Mouse (Mus musculus) gastrocnemius, adult 2 months (tissue): ENCODE data around the gene Sgsm3. TPM values are rescaled to one million over a fixed set of nuclear protein-coding genes. Genes with fewer than 3 reads are reported as not detected.

Source experiments
- DNase-seq: peaks from one replicate; pipeline ENCODE4 v3.0.0; 2022
- H3K27ac ChIP-seq: fragments of 200-600 bp; 2 replicates; pipeline ENCODE4 v1.8.1; 2022; ENCODE audit warnings: mild to moderate bottlenecking
- H3K4me3 ChIP-seq: fragments of 200-600 bp; 2 replicates; pipeline ENCODE4 v1.8.1; 2022; ENCODE audit warnings: mild to moderate bottlenecking, moderate library complexity
- CTCF ChIP-seq: fragments of 200-600 bp; IDR thresholded peaks from 2 replicates; pipeline ENCODE4 v1.8.1; 2022; ENCODE audit warnings: antibody characterized with exemption, mild to moderate bottlenecking, moderate library complexity
- intact Hi-C: fragments of 180-260 bp; cut with DNase I; formaldehyde crosslinking; loops from one replicate; pipeline ENCODE4 v1.15.1; 2025
- total RNA-seq, 2 experiments: library from RNA; stranded (reverse); gene quantifications; 2 replicates each; pipeline ENCODE4 v1.2.3; 2021

The Sgsm3 gene
- total RNA-seq, 2 experiments from 2014 or later: 16.9 to 20.4 TPM

DNA sequence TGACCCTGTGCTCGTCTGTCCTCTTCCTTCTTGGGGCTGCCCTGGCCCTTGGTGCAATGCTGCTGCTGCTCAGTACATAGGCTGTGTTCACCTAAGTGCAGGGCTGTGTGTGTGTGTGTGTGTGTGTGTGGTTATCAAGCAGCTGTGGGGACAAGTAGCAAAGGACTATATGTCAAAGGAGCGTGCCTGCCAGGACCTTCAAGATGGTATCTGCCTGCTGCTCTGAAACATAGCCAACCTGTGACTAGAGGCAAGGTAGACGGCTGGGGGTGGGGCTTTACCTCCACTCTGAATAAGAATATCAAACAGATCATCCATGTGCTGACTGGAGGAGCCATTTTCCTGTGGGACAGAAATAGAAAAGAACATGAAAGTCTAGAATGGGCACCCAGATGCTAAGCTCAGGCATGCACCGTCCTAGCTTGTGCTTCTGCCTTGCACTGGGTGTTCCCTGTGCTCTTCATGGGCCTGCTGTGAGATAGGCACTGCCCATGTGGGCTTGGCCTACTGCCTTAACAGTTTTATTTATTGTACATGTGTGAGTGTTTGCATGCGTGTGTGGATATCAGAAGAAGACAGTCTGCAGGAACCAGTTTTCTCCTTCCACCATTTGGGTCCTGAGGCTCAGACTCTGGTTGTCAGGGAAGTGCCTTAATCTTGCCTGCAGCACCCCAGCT is 37.6 kb downstream of the Sgsm3 start:
- intact Hi-C loops: no loop called here
- Histone ChIP-seq H3K27ac (peak overlapping the region; percentile 46), H3K4me3 (no peak overlapping the region)
- no peak for TF ChIP-seq CTCF
- no peak for DNase-seq

- intact Hi-C loops: no loop called here
- DNase-seq: no peak
- Histone ChIP-seq H3K27ac (no peak overlapping the region), H3K4me3 (no peak overlapping the region)
- no peak for TF ChIP-seq CTCF
These were observed 38.9 kb downstream of the Sgsm3 start for GRCm38 (mm10) chr15:81016488-81016887.

- peak; percentile 13 for DNase-seq
- intact Hi-C loops: no loop called here
- no peak for TF ChIP-seq CTCF
- Histone ChIP-seq H3K27ac (no peak overlapping the region), H3K4me3 (no peak overlapping the region)
These were observed 39.7 kb downstream of the Sgsm3 start for GRCm38 (mm10) chr15:81017308-81017707.

GRCm38 (mm10) chr15:81021377-81021776 is 43.8 kb downstream of the Sgsm3 start:
- DNase-seq: no peak
- no peak for TF ChIP-seq CTCF
- Histone ChIP-seq H3K4me3 (no peak overlapping the region), H3K27ac (no peak overlapping the region)
- intact Hi-C loops: no loop called here

GRCm38 (mm10) chr15:81022437-81022836 is 44.9 kb downstream of the Sgsm3 start:
- no peak for TF ChIP-seq CTCF
- peak; percentile 62 for DNase-seq
- Histone ChIP-seq H3K27ac (peak overlapping the region; percentile 56; the same call in 1 of the 2 replicates), H3K4me3 (no peak overlapping the region)
- intact Hi-C loops: no loop called here

GRCm38 (mm10) chr15:81023842-81024241 is 46.3 kb downstream of the Sgsm3 start:
- intact Hi-C loops: no loop called here
- no peak for DNase-seq

DNA sequence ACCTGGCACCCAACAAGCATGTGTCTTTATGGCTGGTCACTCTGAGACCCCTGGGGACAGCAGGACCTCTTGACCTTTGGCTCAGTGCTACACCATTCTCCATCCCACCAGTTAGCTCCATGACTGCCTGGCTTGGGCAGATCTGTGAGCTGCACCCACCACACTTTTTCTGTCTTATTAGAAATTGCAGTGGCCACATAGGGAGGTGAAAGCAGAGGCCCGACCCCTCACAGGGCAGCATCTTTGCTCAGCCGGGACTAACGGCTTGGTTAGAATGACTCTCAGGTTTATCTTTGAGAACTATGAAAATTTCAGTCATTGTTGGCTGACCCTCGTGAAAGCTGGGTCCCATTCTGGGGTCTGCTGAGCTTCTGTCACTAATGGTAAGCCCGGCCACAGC is 49.3 kb downstream of the Sgsm3 start:
- peak overlapping the region; percentile 76 for H3K27ac ChIP-seq
- TF ChIP-seq CTCF: no peak
- intact Hi-C loops: loop anchor here (1.0 kb wide), 3 partner anchors 22 to 172 kb away; no protein-coding TSS in a partner anchor
- 0 out of 2 replicates have a peak overlapping the region, but pooled peaks have one; percentile 7 for H3K4me3 ChIP-seq
- no peak for DNase-seq

More at GRCm38 (mm10) chr15:81023842-81024241, 46.3 kb downstream of the Sgsm3 start:
- H3K4me3 ChIP-seq: no peak overlapping the region
- TF ChIP-seq CTCF: no peak
- H3K27ac ChIP-seq: no peak overlapping the region; the same call in 1 of the 2 replicates

GRCm38 (mm10) chr15:81027378-81028173 is 50.0 kb downstream of the Sgsm3 start:
- intact Hi-C loops: loop anchor here (1.0 kb wide), 3 partner anchors 22 to 172 kb away; no protein-coding TSS in a partner anchor
- peak; percentile 84 for DNase-seq
- Histone ChIP-seq H3K4me3 (no peak overlapping the region; the same call in 1 of the 2 replicates), H3K27ac (peak overlapping the region; percentile 76)
- TF ChIP-seq CTCF: peak; percentile 99; the same call in 1 of the 2 replicates

GRCm38 (mm10) chr15:81030891-81031425 is 53.4 kb downstream of the Sgsm3 start:
- H3K4me3 ChIP-seq: 0 out of 2 replicates have a peak overlapping the region, but pooled peaks have one; percentile 4
- intact Hi-C loops: no loop called here
- TF ChIP-seq CTCF: no peak
- no peak for DNase-seq
- H3K27ac ChIP-seq: peak overlapping the region; percentile 88

DNA sequence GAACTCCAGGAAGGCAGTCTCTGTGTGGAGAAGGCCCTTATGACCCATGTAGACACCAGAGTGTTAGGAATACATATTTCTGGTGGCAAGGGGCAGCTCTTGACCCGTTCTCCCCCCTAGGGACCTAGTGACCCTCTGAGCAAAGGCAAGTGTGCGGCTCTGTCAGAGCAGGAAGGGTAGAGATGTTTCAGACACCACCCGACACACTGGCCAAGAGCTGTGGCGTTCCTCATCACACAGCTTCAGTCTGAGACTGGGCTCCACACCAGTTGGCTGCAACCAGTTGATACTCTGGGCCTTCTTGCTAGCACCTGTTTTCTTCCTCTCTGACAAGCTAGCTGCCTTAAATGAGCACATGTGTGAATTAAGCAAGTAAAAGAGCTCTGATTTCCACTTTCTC is 54.0 kb downstream of the Sgsm3 start:
- Histone ChIP-seq H3K27ac (peak overlapping the region; percentile 88), H3K4me3 (no peak overlapping the region)
- peak; percentile 83 for DNase-seq
- no peak for TF ChIP-seq CTCF
- intact Hi-C loops: no loop called here

DNA sequence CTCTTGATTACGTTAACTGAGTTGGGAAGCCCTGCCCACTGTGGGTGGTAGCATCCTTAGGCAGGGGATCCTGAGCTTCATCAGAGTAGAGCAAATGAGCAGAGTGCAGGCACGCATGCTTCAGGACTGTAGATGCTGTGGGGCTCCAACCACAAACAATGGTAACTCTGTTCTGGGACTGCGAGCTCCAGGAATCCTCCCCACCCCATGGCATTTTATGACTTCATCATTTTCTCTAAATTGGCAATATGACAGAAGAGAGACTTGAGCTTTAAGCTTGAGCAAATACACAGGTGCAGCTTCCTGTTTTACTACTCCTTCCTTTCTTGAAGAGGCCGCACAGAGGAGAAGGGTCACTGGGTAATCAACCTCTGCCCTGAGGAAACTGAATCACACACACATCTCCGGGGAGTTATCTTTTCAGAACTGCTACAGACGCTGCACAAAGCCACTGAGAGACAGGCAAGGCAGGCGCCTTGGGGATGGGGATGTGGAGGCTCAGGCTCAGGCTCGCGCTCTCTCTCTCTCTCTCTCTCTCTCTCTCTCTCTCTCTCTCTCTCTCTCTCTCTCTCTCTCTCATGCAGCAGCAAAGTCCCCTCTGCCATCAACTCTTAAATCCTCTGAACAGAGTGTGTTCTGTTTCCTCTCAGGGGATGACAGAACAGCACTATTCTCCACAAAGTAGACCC is 55.5 kb downstream of the Sgsm3 start:
- DNase-seq: no peak
- Histone ChIP-seq H3K4me3 (no peak overlapping the region), H3K27ac (peak overlapping the region; percentile 88)
- intact Hi-C loops: no loop called here
- no peak for TF ChIP-seq CTCF

DNA sequence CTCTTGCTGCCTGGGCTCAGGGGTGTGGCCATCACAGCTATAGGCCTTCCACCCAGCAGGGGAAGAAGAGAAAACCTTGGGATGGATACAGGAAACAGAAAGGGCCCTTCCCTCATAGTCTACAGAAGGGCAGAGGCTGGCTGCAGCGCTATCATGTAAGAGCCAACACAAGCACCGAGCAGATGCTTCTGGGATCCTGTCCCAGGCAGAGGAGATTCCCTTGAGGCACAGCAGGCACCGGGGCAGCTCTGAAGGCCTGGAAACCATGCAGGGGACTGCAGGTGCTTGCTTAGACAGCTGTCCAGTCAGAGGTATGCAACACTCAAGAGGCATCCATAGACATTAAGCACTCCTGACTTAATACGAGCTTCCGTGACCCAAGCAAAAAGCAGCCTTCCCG is 56.6 kb downstream of the Sgsm3 start:
- intact Hi-C loops: loop anchor here (2.0 kb wide), 1 partner anchor 31 kb away; no protein-coding TSS in a partner anchor
- TF ChIP-seq CTCF: no peak
- peak overlapping the region; percentile 88 for H3K27ac ChIP-seq
- H3K4me3 ChIP-seq: no peak overlapping the region
- DNase-seq: peak; percentile 59
